Mouse (Mus musculus) neural tube, embryonic 12.5 days (tissue): Measurements from ENCODE around the gene Nfatc3. TPM values are rescaled to one million over a fixed set of nuclear protein-coding genes. Genes with fewer than 3 reads are reported as not detected.
A peak's percentile ranks its signal among the peaks of the same experiment; 100 is the strongest.

Experiments
- ATAC-seq: fragments of 200-750 bp; cut with Nextera tagmentation; 2 replicates; pipeline ENCODE4 v1.8.0; 2017; ENCODE audit warnings: low read depth, mild to moderate bottlenecking, moderate TSS enrichment, moderate library complexity; ENCODE audit not compliant: low FRiP score
- H3K27ac ChIP-seq: fragments of 300-500 bp; sonication (generic); 2 replicates; pipeline ENCODE4 v1.5.1; 2016
- H3K27me3 ChIP-seq: fragments of 300-500 bp; sonication (generic); replicated peaks from 2 replicates; pipeline ENCODE4 v1.6.1; 2016; ENCODE audit warnings: mild to moderate bottlenecking
- H3K36me3 ChIP-seq: fragments of 300-500 bp; sonication (generic); 2 replicates; pipeline ENCODE4 v1.6.1; 2016; ENCODE audit warnings: mild to moderate bottlenecking
- H3K4me1 ChIP-seq: fragments of 300-500 bp; sonication (generic); 2 replicates; pipeline ENCODE4 v1.6.1; 2016
- H3K4me2 ChIP-seq: fragments of 300-500 bp; sonication (generic); replicated peaks from 2 replicates; pipeline ENCODE4 v1.6.1; 2016; ENCODE audit warnings: mild to moderate bottlenecking
- H3K4me3 ChIP-seq: fragments of 300-500 bp; sonication (generic); 2 replicates; pipeline ENCODE4 v1.5.1; 2016
- H3K9ac ChIP-seq: fragments of 300-500 bp; sonication (generic); 2 replicates; pipeline ENCODE4 v1.6.1; 2016; ENCODE audit warnings: mild to moderate bottlenecking
- H3K9me3 ChIP-seq: fragments of 300-500 bp; sonication (generic); 2 replicates; pipeline ENCODE4 v1.6.1; 2016; ENCODE audit warnings: mild to moderate bottlenecking
- WGBS: fragments of 180-500 bp; shearing (Covaris S2); methylation state at CpG from one replicate; pipeline ENCODE4 v1.1.7; 2016; 5-methylcytosine and 5-hydroxymethylcytosine counted together
- polyA plus RNA-seq: library from polyadenylated mRNA; unstranded; fragments of >200 nt; fragmentation: Nextera tagmentation; extraction: Ambion mirVana; gene quantifications from 2 replicates; pipeline ENCODE4 v1.2.1, GENCODE M21; 2016

Nfatc3 gene
- polyA plus RNA-seq, 1 experiment from 2014 or later: 4.4 TPM

DNA sequence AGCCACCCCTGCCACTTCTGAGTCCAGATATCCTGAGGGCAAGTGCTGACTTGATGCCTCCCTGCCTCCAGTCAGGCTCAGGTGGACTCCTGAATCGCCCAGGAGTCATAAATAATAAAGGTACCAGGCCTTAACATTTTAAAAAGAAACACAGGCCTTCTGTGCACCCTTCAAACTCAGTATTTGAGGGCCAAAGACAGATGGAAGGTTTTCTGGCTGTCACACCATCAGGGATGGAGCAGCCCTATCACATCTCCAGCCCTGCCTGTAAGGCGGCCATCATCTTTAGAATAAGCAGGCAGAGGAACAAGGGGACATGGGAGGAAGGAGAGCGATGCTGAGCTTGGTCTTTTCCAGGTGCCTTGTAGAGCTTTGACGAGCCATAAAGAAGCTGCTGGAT, 72.4 kb downstream of the Nfatc3 start:
- 92% methylated on average over 4 of the region's 4 CpGs for WGBS
- no peak overlapping the region for H3K27ac ChIP-seq
- H3K36me3 ChIP-seq: peaks cover 42% of the 10 kb centered on the region
- no peak overlapping the region for H3K9ac ChIP-seq
- H3K27me3 ChIP-seq: peaks cover 31% of the 10 kb centered on the region
- H3K4me2 ChIP-seq: no peak overlapping the region
- H3K4me1 ChIP-seq: peaks cover 9% of the 10 kb centered on the region
- ATAC-seq: no peak
- no peak overlapping the region for H3K4me3 ChIP-seq
- no peaks in the 10 kb centered on the region for H3K9me3 ChIP-seq

- ATAC-seq: no peak
Observed at GRCm38 (mm10) chr8:106131488-106132222, 73.0 kb downstream of the Nfatc3 start.

DNA sequence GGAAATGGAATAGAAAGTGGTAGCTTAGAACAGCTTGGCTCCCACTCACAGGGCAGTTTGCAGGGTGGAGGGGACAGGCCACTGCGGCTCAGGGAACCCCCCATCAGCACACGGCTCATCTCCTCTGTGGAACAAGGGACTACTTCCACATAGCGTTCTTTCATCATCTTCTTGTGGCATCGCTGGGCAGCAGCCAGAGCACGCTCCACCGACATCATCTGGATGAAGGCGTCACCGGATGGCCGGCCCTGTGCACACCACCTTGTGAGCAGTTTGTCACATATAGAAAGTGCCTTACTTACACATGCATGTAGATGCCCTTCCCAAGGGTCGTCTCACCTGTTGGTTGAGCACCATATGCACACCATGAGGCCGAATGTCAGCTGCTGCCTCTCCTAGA, 73.7 kb downstream of the Nfatc3 start:
- ATAC-seq: no peak
- Histone ChIP-seq H3K36me3 (peaks cover 36% of the 10 kb centered on the region), H3K4me3 (no peak overlapping the region), H3K9me3 (no peaks in the 10 kb centered on the region), H3K27ac (no peak overlapping the region), H3K4me1 (peaks cover 23% of the 10 kb centered on the region), H3K27me3 (peaks cover 45% of the 10 kb centered on the region), H3K4me2 (no peak overlapping the region), H3K9ac (no peak overlapping the region)
- WGBS: 94% methylated on average over 11 of the region's 11 CpGs

More at GRCm38 (mm10) chr8:106131488-106132222, 73.0 kb downstream of the Nfatc3 start:
- Histone ChIP-seq H3K4me1 (peaks cover 16% of the 10 kb centered on the region), H3K9ac (no peak overlapping the region), H3K27me3 (peaks cover 38% of the 10 kb centered on the region), H3K4me3 (no peak overlapping the region), H3K4me2 (no peak overlapping the region), H3K9me3 (no peaks in the 10 kb centered on the region), H3K36me3 (peaks cover 42% of the 10 kb centered on the region), H3K27ac (no peak overlapping the region)
- 94% methylated on average over 7 of the region's 7 CpGs for WGBS

DNA sequence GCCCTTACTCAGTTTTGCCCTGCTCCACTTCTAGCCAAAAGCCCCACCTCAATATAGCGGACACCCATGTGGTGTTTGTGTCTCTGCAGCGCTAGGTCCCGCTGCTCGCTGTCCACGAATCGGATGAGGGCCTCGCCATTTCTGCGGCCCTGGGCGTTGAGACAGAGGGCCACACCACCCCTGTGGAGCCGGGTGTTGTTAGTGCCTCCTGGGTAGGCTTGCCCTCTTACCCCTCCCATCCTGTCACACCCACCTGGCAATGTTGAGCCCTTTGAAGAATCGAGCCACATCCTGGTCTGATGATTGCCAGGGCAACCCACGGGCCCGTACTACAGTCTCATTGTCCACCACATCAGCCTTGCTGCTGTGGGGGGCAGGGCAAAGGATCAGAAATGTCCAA, 74.9 kb downstream of the Nfatc3 start:
- 69% methylated on average over 13 of the region's 13 CpGs for WGBS
- Histone ChIP-seq H3K4me3 (no peak overlapping the region), H3K27me3 (peaks cover 56% of the 10 kb centered on the region), H3K4me1 (peaks cover 30% of the 10 kb centered on the region), H3K9ac (no peak overlapping the region), H3K4me2 (no peak overlapping the region), H3K27ac (no peak overlapping the region), H3K9me3 (no peaks in the 10 kb centered on the region), H3K36me3 (peaks cover 28% of the 10 kb centered on the region)
- no peak for ATAC-seq

DNA sequence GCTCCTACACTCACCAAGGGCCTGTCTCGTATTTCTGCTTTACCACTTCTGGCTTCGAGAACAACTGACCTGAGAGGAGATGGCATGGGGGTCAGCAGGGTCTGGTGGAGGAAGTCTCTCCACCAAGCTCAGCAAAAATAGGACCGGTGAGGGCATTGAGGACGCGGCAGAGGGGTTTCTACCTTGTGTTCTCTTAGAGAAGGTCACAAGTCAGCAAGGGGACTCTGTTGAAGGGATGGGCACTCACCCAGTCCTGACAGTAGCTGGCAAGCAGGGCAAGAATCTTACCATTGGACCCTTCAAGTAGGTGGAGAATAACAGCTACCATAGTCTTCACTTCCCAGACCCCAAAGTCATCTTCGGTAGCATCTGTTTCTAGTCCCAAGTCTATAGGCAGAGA, 75.3 kb downstream of the Nfatc3 start:
- 79% methylated on average over 6 of the region's 6 CpGs for WGBS
- H3K4me2 ChIP-seq: no peak overlapping the region
- no peak overlapping the region for H3K27ac ChIP-seq
- peaks cover 30% of the 10 kb centered on the region for H3K4me1 ChIP-seq
- peaks cover 24% of the 10 kb centered on the region for H3K36me3 ChIP-seq
- no peak overlapping the region for H3K4me3 ChIP-seq
- ATAC-seq: no peak
- H3K9me3 ChIP-seq: no peaks in the 10 kb centered on the region
- peaks cover 60% of the 10 kb centered on the region for H3K27me3 ChIP-seq
- H3K9ac ChIP-seq: no peak overlapping the region

DNA sequence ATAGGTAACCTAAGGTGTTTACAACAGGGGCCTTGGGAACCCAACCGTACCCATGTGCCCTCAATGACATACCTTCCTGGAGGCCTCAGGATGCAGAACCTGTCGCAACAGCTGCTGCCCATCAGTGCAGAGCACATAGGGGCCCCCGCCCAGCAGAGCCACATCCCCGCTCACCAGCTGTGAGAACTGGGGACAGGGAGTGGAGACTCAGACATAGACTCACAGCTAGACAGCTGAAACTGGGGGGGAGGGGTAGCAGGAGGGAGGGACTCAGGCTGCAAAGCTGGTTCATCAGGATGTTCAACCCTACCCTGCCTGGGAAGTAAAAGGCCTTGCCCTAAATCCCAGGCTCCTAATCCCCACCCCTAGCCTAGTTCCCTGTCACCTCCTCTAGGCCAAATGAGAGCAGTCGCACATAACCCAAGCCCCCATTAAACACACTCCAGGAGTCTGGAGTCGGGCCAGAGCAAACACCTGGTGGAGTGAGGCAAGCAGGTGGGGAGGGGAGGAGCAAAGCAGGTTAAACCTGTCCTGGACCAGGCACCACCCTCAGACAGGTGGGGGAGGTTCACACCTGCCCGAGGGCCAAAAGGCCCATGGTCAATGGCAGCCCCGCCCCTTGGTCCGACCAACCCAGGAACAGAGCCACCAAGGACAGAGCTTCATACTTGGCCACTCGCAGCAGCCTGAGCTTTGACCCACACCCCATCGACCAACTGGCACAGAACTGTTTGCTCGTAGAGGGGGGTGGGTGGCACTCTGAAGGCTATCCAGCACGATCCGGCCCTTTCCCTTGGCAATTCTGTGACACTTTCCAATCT, 76.3 kb downstream of the Nfatc3 start:
- no peak for ATAC-seq
- no peak overlapping the region for H3K4me2 ChIP-seq
- no peak overlapping the region for H3K4me3 ChIP-seq
- WGBS: 20% methylated on average over 14 of the region's 14 CpGs
- H3K4me1 ChIP-seq: peaks cover 30% of the 10 kb centered on the region
- H3K36me3 ChIP-seq: peaks cover 18% of the 10 kb centered on the region
- H3K27me3 ChIP-seq: peaks cover 71% of the 10 kb centered on the region
- no peak overlapping the region for H3K27ac ChIP-seq
- H3K9ac ChIP-seq: no peak overlapping the region
- no peaks in the 10 kb centered on the region for H3K9me3 ChIP-seq

DNA sequence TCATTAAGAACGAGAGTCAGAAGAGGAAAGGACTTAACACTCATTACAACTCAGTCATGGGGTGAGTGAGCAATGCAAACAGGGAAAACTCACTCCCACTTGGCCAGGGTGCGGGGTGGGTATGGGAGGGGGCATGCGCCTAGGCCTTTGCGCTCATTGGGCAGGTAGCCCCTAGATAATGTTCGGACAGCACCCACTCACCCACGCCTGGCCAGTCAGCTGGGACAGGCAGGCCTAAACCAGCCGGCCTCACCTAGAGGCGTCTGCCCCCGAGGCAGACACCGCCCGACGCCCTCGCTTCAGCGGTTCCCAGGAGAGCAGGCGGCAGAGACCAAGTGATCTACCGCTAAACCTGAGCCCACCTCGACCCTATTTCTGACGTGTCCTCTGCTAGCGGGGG, 77.0 kb downstream of the Nfatc3 start:
- Histone ChIP-seq H3K27ac (no peak overlapping the region), H3K4me3 (0 out of 2 replicates have a peak overlapping the region, but pooled peaks have one; percentile 37), H3K9ac (no peak overlapping the region), H3K9me3 (no peaks in the 10 kb centered on the region), H3K27me3 (peaks cover 72% of the 10 kb centered on the region), H3K36me3 (peaks cover 11% of the 10 kb centered on the region), H3K4me1 (peaks cover 30% of the 10 kb centered on the region), H3K4me2 (peak overlapping the region; percentile 71)
- no peak for ATAC-seq
- WGBS: 5% methylated on average over 19 of the region's 19 CpGs

GRCm38 (mm10) chr8:106136156-106137130, 77.8 kb downstream of the Nfatc3 start, which contains the start of gene Esrp2:
TSS of gene Esrp2 (minus strand) at chr8:106136974.
- Histone ChIP-seq H3K27me3 (peaks cover 72% of the 10 kb centered on the region), H3K27ac (no peak within 1 kb of the TSS), H3K4me3 (peak within 1 kb of the TSS; percentile 37), H3K9ac (peak within 1 kb of the TSS; percentile 38), H3K4me1 (peaks cover 30% of the 10 kb centered on the region), H3K4me2 (peak within 1 kb of the TSS; percentile 71), H3K36me3 (peaks cover 11% of the 10 kb centered on the region), H3K9me3 (no peaks in the 10 kb centered on the region)
- no peak for ATAC-seq
- 1% methylated on average over 83 of the region's 86 CpGs for WGBS

DNA sequence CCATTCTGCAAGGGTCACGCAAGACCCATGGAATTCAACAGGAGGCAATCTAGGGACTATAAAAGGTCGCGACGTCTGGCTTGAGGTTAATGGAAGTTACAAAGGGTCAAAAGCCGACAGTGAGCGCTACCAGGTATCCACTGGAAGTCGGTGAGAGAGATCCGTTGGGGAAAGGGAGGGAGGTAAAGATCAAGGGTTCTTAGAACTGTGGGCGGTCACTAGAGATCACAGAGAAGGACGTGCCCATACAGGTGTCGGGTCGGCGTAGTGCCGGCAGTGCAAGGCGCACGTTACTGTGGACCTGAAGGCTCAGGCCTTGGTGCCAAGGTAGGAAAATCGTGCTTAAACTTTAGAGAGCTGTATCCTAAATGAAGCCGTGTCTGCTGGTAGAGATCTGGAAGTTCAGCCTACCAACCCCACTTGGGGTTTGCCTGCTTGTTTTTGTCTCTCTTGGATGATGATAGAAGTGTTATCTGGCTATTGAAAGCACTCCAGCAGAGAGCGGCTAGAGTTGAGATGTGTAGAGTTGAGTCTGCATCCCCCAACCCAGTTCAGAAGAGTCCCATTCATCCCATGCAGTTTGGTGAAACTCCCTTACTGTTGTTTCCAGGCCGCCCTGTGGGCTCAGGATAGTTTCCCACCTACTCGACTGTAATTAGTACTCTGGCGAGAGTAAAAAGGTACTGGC, 78.7 kb downstream of the Nfatc3 start:
- Histone ChIP-seq H3K9ac (no peak overlapping the region), H3K27ac (no peak overlapping the region), H3K36me3 (peaks cover 5% of the 10 kb centered on the region), H3K4me2 (peak overlapping the region; percentile 71), H3K4me1 (peaks cover 30% of the 10 kb centered on the region), H3K9me3 (no peaks in the 10 kb centered on the region), H3K27me3 (peaks cover 72% of the 10 kb centered on the region), H3K4me3 (peak overlapping the region; percentile 37)
- ATAC-seq: no peak
- WGBS: 2% methylated on average over 22 of the region's 22 CpGs

GRCm38 (mm10) chr8:106137906-106138477, 79.4 kb downstream of the Nfatc3 start:
- Histone ChIP-seq H3K27me3 (peaks cover 69% of the 10 kb centered on the region), H3K4me3 (peak overlapping the region; percentile 34), H3K4me1 (peaks cover 30% of the 10 kb centered on the region), H3K4me2 (peak overlapping the region; percentile 71), H3K9me3 (no peaks in the 10 kb centered on the region), H3K27ac (no peak overlapping the region), H3K36me3 (no peaks in the 10 kb centered on the region), H3K9ac (peak overlapping the region; percentile 38)
- no peak for ATAC-seq
- WGBS: under 1% methylated on average over 24 of the region's 24 CpGs

- Histone ChIP-seq H3K4me1 (peaks cover 30% of the 10 kb centered on the region), H3K9me3 (no peaks in the 10 kb centered on the region), H3K27me3 (peaks cover 65% of the 10 kb centered on the region), H3K27ac (no peak overlapping the region), H3K4me3 (peak overlapping the region; percentile 34), H3K9ac (peak overlapping the region; percentile 38; the same call in 1 of the 2 replicates), H3K4me2 (peak overlapping the region; percentile 71), H3K36me3 (no peaks in the 10 kb centered on the region)
- 18% methylated on average over 7 of the region's 7 CpGs for WGBS
- ATAC-seq: no peak
Observed at GRCm38 (mm10) chr8:106138616-106139015, 80.0 kb downstream of the Nfatc3 start.
